Mouse (Mus musculus) T-helper 1 cell (primary cell): ENCODE data around the gene Gosr2.

Experiments used
- in situ Hi-C: fragments of 300-600 bp; cut with MboI, MseI; formaldehyde crosslinking; loops from one replicate; pipeline ENCODE4 v1.15.1; 2025; ENCODE audit warnings: high pct_unique_total_duplicates

Gosr2 gene

DNA sequence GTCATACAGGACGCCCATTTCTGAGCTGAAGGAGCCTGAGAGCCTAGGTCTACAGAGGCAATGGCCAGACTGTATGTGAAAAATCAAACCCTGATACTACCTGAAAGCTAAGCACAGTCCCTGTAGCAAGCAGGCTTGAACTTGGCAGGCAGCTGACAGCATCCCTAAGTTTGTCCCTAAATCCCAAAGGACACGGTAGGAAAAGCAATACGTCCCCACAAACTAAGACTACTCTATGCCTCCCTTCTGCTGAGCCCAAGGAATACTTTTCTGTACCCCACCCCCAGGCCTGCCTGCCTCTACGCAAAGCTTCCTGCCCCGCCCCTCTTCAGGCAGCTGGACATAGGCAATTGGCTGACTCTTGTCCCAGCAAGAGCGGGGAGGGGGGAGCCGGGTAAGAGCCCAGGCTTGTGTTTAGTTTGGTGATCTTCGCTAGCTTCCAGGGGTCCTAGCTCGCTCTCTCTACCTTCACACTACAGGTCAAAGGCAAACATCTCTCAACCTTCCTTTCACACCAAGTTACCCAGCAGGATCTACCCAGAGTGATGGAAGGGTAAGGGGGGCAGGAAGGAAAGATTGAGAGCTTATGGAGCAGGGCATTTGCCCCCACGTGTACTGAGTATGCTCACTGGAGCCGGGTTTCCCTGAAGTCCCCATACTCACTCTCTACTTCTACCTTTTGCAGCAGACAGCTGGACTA, 49.6 kb downstream of the Gosr2 start:
- in situ Hi-C loops, result no loop called here

DNA sequence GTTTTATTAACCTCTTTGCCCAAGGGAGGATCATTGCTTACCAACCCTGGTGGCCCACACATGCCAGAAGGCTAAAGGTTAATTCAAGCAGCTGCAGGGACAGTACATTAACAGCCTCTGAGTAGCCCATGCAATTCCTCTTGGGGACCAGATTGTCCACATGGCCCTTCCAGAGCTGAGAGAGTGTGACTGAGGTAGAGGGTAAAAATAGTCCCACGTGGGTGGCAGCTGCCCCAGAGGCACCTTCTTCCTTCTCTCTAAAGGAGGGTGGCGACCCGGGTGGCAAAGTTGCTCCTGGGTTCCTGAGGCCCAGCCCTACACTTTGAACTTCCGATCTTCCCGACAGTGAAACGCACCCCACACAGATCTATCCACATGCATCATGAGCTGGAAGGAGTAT, 51.4 kb downstream of the Gosr2 start:
- in situ Hi-C loops, result no loop called here

DNA sequence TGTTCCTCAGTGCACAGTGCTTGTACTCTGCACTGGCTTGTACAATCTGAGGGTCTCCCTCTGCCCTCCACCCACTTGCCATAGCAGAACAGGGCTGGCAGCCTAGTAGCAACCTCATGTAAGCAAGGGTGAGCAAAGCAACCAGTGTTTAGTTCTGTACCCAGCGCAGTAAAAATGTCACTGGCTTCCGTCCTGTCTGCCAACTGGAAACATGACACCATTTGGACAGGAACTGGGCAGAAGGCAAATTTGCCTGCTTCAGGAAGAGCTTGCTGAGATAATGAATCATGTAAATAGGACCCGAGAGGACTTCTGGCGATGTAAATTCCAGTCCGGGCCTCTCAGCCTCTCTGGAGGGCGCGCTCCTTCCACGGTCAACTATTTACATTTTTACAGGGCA, 52.0 kb downstream of the Gosr2 start:
- in situ Hi-C loops, result no loop called here

DNA sequence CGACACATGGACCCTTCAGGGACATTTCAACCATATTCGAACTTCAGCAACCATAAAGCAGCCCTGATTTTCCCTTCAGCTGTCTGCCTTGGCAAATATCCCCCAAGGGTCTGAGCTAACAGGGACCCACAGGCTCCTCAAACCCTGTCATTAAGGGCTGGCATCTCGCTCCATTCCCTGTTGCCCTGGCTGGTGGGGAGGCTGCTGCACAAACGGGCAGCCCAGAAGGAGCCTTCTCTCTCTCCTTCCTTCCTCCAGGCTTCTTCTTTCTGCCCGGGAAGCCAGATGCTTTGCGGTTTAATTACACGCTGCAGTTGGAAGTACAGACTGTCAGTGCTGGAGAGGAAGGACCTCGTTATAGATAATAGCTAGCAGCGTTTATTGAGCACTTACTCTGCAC, 54.5 kb downstream of the Gosr2 start:
- in situ Hi-C loops, result loop anchor here (5.0 kb wide), 1 partner anchor 259 kb away; no protein-coding TSS in a partner anchor

DNA sequence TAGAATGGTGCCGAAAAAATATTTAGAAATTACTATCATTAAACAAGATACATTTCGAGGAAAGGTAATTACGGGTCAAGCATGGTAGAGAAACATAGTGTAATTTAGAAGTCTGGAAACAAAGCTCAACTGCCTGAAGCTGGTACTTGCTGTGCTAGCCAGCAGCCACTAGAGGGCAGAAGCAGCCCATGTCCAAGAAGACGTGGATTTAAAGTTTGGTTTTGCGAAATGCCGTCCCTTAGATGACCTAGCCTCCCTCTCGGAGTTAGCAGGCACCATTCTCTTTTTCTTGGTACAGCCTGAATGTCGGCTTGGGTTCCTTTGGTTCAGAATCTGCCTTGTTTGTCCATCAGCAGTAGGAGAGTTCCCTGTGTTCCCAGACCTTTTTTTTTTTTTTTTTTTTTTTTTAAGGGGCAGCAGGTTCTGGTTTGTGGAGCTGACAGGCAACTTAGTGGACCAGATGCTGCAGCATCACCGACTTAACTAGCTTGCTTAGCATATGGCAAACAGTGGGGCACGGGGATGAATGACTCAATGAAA, 58.2 kb downstream of the Gosr2 start:
- in situ Hi-C loops, result no loop called here

DNA sequence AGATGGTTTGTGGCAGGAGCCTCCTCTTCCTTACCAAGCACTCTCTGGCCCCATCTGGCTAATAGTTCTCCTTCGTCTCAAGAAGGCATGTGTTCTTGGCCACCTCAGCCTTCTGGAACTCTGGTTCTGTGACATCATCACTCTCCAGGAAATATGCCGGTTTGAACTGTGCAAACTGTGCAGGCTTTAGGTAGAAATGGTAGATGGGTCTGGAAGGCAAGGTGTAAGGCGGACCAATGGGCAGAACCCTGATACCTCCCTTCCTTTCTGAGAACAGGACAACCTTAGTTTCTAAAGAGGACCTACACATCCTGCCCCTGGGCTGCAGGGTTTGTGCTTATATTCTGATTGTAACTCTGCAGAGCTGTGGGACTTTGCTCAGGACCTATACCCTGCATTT, 58.9 kb downstream of the Gosr2 start, which contains the start of gene Lyzl6:
Lyzl6 (minus strand) TSS at position 101 of the 400 bp plus-strand sequence.
- in situ Hi-C loops, result no loop called here

DNA sequence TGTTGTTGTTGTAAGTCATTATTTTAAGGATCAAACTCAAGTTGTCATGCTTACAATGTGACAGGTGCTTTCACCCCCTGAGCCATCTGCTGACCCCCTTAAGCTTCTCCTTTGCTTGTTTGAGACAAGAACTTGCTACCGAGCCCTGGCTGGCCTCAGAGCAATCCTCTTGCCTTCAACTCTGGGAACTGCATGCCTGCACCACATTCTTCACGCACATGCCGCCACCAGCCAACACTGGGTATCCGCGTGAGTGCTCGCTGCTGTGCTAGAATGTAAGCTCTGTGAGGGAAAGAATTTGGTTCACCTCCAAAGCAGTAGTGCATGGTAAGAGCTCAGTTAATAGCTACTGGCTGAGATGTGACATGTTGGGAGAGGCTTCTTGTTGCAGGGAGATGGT, 61.4 kb downstream of the Gosr2 start:
- in situ Hi-C loops, result no loop called here

DNA sequence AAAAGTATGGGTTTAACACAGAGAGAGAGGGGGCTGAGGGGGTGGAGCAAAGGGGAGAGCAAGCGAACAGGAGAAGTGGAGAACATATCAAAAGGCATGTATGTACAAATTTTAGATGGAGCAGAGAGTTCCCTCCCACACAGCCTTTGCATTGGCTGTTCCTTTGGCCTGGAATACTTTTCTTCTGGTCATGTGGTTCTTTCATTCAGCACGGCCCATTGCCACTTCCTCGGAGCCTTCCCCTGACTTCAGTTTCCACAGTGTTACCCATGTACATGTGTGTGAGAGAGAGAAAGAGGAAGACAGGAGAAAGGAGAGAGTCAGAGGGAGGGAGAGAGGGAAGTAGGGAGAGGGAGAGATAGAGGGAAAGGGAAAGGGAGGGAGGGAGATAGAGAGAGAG, 62.2 kb downstream of the Gosr2 start:
- in situ Hi-C loops, result no loop called here

DNA sequence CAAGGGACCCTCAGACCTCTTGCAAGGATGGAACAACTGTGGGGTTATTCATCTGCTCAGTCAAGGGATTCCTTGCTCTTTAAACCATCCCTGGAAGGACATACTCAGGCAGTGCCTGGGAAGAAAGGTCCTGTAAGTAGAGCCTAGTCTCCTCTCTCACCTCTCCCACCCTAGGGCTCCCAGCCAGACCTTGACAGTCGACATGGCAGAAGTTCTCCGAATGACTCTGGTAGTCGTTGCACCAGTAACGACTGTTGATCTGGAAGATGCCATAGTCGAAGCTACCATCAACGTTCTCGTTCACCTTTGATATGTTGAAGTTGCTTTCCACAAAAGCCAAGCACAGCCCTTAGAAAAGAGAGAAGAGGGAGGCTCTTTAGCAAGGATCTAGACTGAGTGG, 62.9 kb downstream of the Gosr2 start:
- in situ Hi-C loops, result no loop called here

DNA sequence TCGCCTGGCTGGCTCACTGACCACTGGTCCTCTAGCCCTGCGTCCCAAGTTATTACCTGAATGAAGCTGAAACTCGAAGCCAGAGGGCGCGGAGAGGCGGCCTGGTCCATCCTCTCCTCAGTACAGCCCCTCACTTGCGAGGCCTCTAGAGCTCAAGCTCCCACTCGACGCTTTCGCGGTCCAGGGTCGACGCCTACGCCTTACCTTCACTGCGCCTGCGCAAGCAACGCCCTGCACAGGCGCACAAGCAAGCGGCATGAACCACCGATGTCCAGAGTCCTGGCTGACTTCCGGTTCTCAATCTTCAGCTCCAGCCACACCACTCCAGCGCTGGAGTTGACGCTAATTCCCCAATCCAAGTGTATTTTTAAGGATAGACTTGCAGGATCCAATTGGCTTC, 70.2 kb downstream of the Gosr2 start:
- in situ Hi-C loops, result no loop called here
